In genomic region chr2:46315243-46315642, GRCm38 (mm10) we compare ENCODE assay signal across 17 mouse cellular contexts.
"Had no signal": no experiment of that assay in that cellular context is flagged by ENCODE, and none has a peak within 500 bp of the region (broad histone marks: within the 10 kb centered on the region; RNA-seq: fewer than 3 reads in every experiment).

No protein-coding gene starts in this region.

- H3K4me3 ChIP-seq: midbrain, embryonic 10.5 days; midbrain, embryonic 12.5 days; myocyte; neural tube, embryonic 13.5 days; neural tube, embryonic 15.5 days; stomach, embryonic 15.5 days had no signal

- H3K4me1 ChIP-seq: midbrain, embryonic 10.5 days; midbrain, embryonic 12.5 days; neural tube, embryonic 13.5 days; neural tube, embryonic 15.5 days; stomach, embryonic 15.5 days had no signal

- ATAC-seq: midbrain, embryonic 16.5 days had no signal

- H3K27ac ChIP-seq: midbrain, embryonic 10.5 days; midbrain, embryonic 12.5 days; neural tube, embryonic 13.5 days; neural tube, embryonic 15.5 days; stomach, embryonic 15.5 days; stomach, postnatal 0 days had no signal

- DNase-seq: lung, adult 18-20 months; lung, embryonic 14.5 days; lung, postnatal 10 days; midbrain, embryonic 14.5 days; right cerebral cortex, postnatal 14 days; spleen, adult 18-20 months; thymus, adult 2 months; thymus, postnatal 25 days; thymus, postnatal 4 days had no signal
